10 mouse cellular contexts compared by ENCODE assay signal in the genomic region with DNA sequence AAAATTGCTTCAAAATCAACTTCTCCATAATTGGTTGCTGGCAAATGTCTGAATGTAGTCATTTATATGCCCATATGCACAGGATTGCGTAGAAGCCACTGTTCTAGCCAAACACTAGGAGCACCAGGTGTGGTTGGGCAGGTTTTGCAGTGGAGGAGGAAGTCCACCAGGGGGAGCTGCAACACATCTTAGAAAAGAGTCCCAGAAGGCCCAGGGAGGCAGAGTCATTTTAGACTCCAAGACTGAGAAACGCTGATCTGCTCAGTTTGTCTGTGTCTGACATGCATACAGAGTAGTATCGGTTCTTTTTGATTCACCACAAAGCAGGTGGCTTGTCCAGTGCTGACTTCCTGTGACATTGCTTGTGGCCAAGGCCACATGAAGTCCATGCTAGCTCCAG. TPM values are rescaled to one million over a fixed set of nuclear protein-coding genes. Genes with fewer than 3 reads are reported as not detected.
DNase-seq lines count a peak whose midpoint lies in the region; ATAC-seq and TF ChIP-seq lines count a peak whose summit lies in the region.
"Had no signal": no experiment of that assay in that cellular context is flagged by ENCODE, and none has a peak within 500 bp of the region (broad histone marks: within the 10 kb centered on the region; RNA-seq: fewer than 3 reads in every experiment).

No protein-coding gene starts in this region.

- no peak overlapping the region for H3K27ac ChIP-seq in intestine, embryonic 14.5 days (ENCODE audit: low read depth)
- no peak overlapping the region for H3K27ac ChIP-seq in intestine, embryonic 16.5 days (ENCODE audit: low read length)
- no peak overlapping the region for H3K27ac ChIP-seq in limb, embryonic 11.5 days (replicated peaks; ENCODE audit: low read depth, low read length)
- no peak overlapping the region for H3K27ac ChIP-seq in neural tube, embryonic 13.5 days (replicated peaks)
- H3K27ac ChIP-seq in testis, adult 2 months (ENCODE audit: control insufficient read depth, insufficient read depth, low read depth, low read length) = no peak overlapping the region
- H3K27ac ChIP-seq: embryonic facial prominence, embryonic 12.5 days; stomach, embryonic 15.5 days had no signal

- H3K9me3 ChIP-seq in intestine, embryonic 14.5 days (ENCODE audit: control insufficient read depth, low read length) = no peaks in the 10 kb centered on the region
- H3K9me3 ChIP-seq in intestine, embryonic 16.5 days (ENCODE audit: control insufficient read depth, low read length) = no peaks in the 10 kb centered on the region
- H3K9me3 ChIP-seq in limb, embryonic 11.5 days (ENCODE audit: control insufficient read depth, low read length) = no peaks in the 10 kb centered on the region
- H3K9me3 ChIP-seq in neural tube, embryonic 13.5 days = no peaks in the 10 kb centered on the region
- H3K9me3 ChIP-seq: embryonic facial prominence, embryonic 12.5 days; stomach, embryonic 15.5 days had no signal

- TF ChIP-seq CTCF in testis, adult 2 months (IDR thresholded peaks at IDR 0.05; ENCODE audit: control insufficient read depth, insufficient read depth, insufficient replicate concordance, low read depth, low read length) = peak; percentile 75; the same call in 1 of the 2 replicates

- ATAC-seq in intestine, embryonic 14.5 days (replicated peaks; ENCODE audit: low FRiP score, low TSS enrichment, low read depth) = no peak
- ATAC-seq in intestine, embryonic 16.5 days = no peak
- peak; percentile 58; the same call in 1 of the 2 replicates for ATAC-seq in cerebellum, adult (ENCODE audit: insufficient number of reproducible peaks, low FRiP score, low TSS enrichment)
- ATAC-seq in frontal cortex, adult (ENCODE audit: low TSS enrichment) = peak; percentile 81
- no peak for ATAC-seq in limb, embryonic 11.5 days (ENCODE audit: insufficient number of reproducible peaks, low FRiP score, low TSS enrichment, low read depth)
- ATAC-seq in neural tube, embryonic 13.5 days (ENCODE audit: low read depth) = peak; percentile 48; the same call in 1 of the 2 replicates

- no peaks in the 10 kb centered on the region for H3K4me1 ChIP-seq in intestine, embryonic 14.5 days (replicated peaks; ENCODE audit: control insufficient read depth, insufficient read depth, low read length)
- H3K4me1 ChIP-seq in intestine, embryonic 16.5 days (ENCODE audit: control insufficient read depth, insufficient read depth, low read length) = no peaks in the 10 kb centered on the region
- no peaks in the 10 kb centered on the region for H3K4me1 ChIP-seq in limb, embryonic 11.5 days (ENCODE audit: control insufficient read depth, insufficient read depth, low read length)
- H3K4me1 ChIP-seq in neural tube, embryonic 13.5 days (replicated peaks) = no peaks in the 10 kb centered on the region
- H3K4me1 ChIP-seq in testis, adult 2 months (ENCODE audit: control insufficient read depth, insufficient read depth, low read length) = peaks cover 6% of the 10 kb centered on the region
- H3K4me1 ChIP-seq: embryonic facial prominence, embryonic 12.5 days; stomach, embryonic 15.5 days had no signal

- peak; percentile 89 for DNase-seq in intestine, embryonic 14.5 days (ENCODE audit: low spot score)
- DNase-seq in kidney, adult 8-10 months = peak; percentile 77 to 86
- DNase-seq in limb, embryonic 11.5 days (ENCODE audit: low spot score) = peak; percentile 89

- no peak overlapping the region for H3K4me2 ChIP-seq in intestine, embryonic 14.5 days (ENCODE audit: low read length)
- H3K4me2 ChIP-seq in intestine, embryonic 16.5 days (ENCODE audit: low read depth, low read length) = no peak overlapping the region
- no peak overlapping the region for H3K4me2 ChIP-seq in limb, embryonic 11.5 days (ENCODE audit: low read depth, severe bottlenecking)
- H3K4me2 ChIP-seq in neural tube, embryonic 13.5 days = no peak overlapping the region
- H3K4me2 ChIP-seq: embryonic facial prominence, embryonic 12.5 days; stomach, embryonic 15.5 days had no signal

- no peak overlapping the region for H3K9ac ChIP-seq in intestine, embryonic 14.5 days (ENCODE audit: low read length)
- no peak overlapping the region for H3K9ac ChIP-seq in intestine, embryonic 16.5 days (ENCODE audit: low read depth, low read length)
- no peak overlapping the region for H3K9ac ChIP-seq in limb, embryonic 11.5 days (ENCODE audit: low read length)
- H3K9ac ChIP-seq in neural tube, embryonic 13.5 days = no peak overlapping the region
- H3K9ac ChIP-seq: embryonic facial prominence, embryonic 12.5 days; stomach, embryonic 15.5 days had no signal

- peaks cover under 1% of the 10 kb centered on the region; the same call in 1 of the 2 replicates for H3K36me3 ChIP-seq in intestine, embryonic 14.5 days (ENCODE audit: control insufficient read depth, insufficient read depth, low read length)
- H3K36me3 ChIP-seq in intestine, embryonic 16.5 days (ENCODE audit: control insufficient read depth, insufficient read depth, low read length) = no peaks in the 10 kb centered on the region
- H3K36me3 ChIP-seq in limb, embryonic 11.5 days (ENCODE audit: control insufficient read depth, insufficient read depth, low read length) = no peaks in the 10 kb centered on the region
- H3K36me3 ChIP-seq in neural tube, embryonic 13.5 days = peaks cover 15% of the 10 kb centered on the region
- H3K36me3 ChIP-seq in testis, adult 2 months (ENCODE audit: control insufficient read depth, insufficient read depth, low read length) = no peaks in the 10 kb centered on the region
- H3K36me3 ChIP-seq: embryonic facial prominence, embryonic 12.5 days; stomach, embryonic 15.5 days had no signal

- H3K4me3 ChIP-seq in intestine, embryonic 14.5 days (ENCODE audit: low read depth, low read length) = no peak overlapping the region
- H3K4me3 ChIP-seq in intestine, embryonic 16.5 days (ENCODE audit: low read length) = no peak overlapping the region
- no peak overlapping the region for H3K4me3 ChIP-seq in limb, embryonic 11.5 days (ENCODE audit: low read depth, low read length)
- no peak overlapping the region for H3K4me3 ChIP-seq in neural tube, embryonic 13.5 days
- H3K4me3 ChIP-seq in testis, adult 2 months (ENCODE audit: control insufficient read depth, low read depth, low read length) = no peak overlapping the region
- H3K4me3 ChIP-seq: embryonic facial prominence, embryonic 12.5 days; stomach, embryonic 15.5 days had no signal

- 27% methylated on average over 3 of the region's 3 CpGs for WGBS in intestine, embryonic 14.5 days
- 22% methylated on average over 3 of the region's 3 CpGs for WGBS in intestine, embryonic 16.5 days
- 29% methylated on average over 3 of the region's 3 CpGs for WGBS in limb, embryonic 11.5 days
- WGBS in neural tube, embryonic 13.5 days = 29% methylated on average over 3 of the region's 3 CpGs

- no peaks in the 10 kb centered on the region for H3K27me3 ChIP-seq in intestine, embryonic 14.5 days (replicated peaks; ENCODE audit: control insufficient read depth, insufficient read depth, low read length)
- no peaks in the 10 kb centered on the region for H3K27me3 ChIP-seq in intestine, embryonic 16.5 days (replicated peaks; ENCODE audit: control insufficient read depth, insufficient read depth, low read length)
- H3K27me3 ChIP-seq in limb, embryonic 11.5 days (ENCODE audit: control insufficient read depth, insufficient read depth, low read length) = no peaks in the 10 kb centered on the region
- H3K27me3 ChIP-seq in neural tube, embryonic 13.5 days = no peaks in the 10 kb centered on the region
- H3K27me3 ChIP-seq in testis, adult 2 months (ENCODE audit: control insufficient read depth, insufficient read depth, low read length) = no peaks in the 10 kb centered on the region
- H3K27me3 ChIP-seq: embryonic facial prominence, embryonic 12.5 days; stomach, embryonic 15.5 days had no signal

- no peak for TF ChIP-seq POLR2A in testis, adult 2 months (IDR thresholded peaks at IDR 0.05; ENCODE audit: control insufficient read depth, low read depth, low read length)

RNA-seq across cellular contexts. Expression of a gene that starts 3.2 kb away (rescaled TPM):
- polyA plus RNA-seq in intestine, embryonic 14.5 days (2014; fragmentation: Nextera tagmentation; extraction: Ambion mirVana) = 0.07 and 0.09 TPM in 2 replicates
- polyA plus RNA-seq in intestine, embryonic 16.5 days (2015; fragmentation: Nextera tagmentation; extraction: Ambion mirVana) = 0.05 TPM in 1 of 2 replicates, not detected in the other
- polyA plus RNA-seq in limb, embryonic 11.5 days (2014; fragmentation: Nextera tagmentation; extraction: Ambion mirVana) = 0.16 TPM in 1 of 2 replicates, not detected in the other
- polyA plus RNA-seq in neural tube, embryonic 13.5 days (2015; fragmentation: Nextera tagmentation; extraction: Ambion mirVana) = 0.11 and 0.25 TPM in 2 replicates
- 254 and 255 TPM in 2 replicates for polyA plus RNA-seq in testis, adult 2 months (2012; rRNA removed)

Comparison
In these comparisons a context has a peak if more than half of its experiments do, and no peak if none do; other contexts are left out.
1. ATAC-seq: peak in cerebellum, adult (single experiment), frontal cortex, adult (single experiment) and neural tube, embryonic 13.5 days (single experiment); none in intestine, embryonic 14.5 days (single experiment), intestine, embryonic 16.5 days (single experiment) and limb, embryonic 11.5 days (single experiment).
2. RNA of a gene that starts 3.2 kb away (polyA plus RNA-seq): 254 to 255 TPM in testis, adult 2 months; 0.11 to 0.25 TPM in neural tube, embryonic 13.5 days, 0.07 to 0.09 TPM in intestine, embryonic 14.5 days, 0.05 TPM in intestine, embryonic 16.5 days and 0.16 TPM in limb, embryonic 11.5 days; every median in the first group is over 100 times any median in the second.
3. Peak in every context shown above with its lines, with median percentiles within 50 percentile points of each other: DNase-seq.